Comparison of ENCODE assay signal across 33 mouse cellular contexts in genomic region chr7:133787571-133787970, GRCm38 (mm10). TPM values are rescaled to one million over a fixed set of nuclear protein-coding genes. Genes with fewer than 3 reads are reported as not detected.
"Had no signal": no experiment of that assay in that cellular context is flagged by ENCODE, and none has a peak within 500 bp of the region (broad histone marks: within the 10 kb centered on the region; RNA-seq: fewer than 3 reads in every experiment).

No protein-coding gene starts in this region.

- H3K9ac ChIP-seq: heart, embryonic 12.5 days; heart, embryonic 13.5 days; heart, embryonic 15.5 days; hindbrain, embryonic 12.5 days; hindbrain, embryonic 13.5 days; hindbrain, embryonic 14.5 days; hindbrain, embryonic 15.5 days; intestine, embryonic 15.5 days; kidney, embryonic 15.5 days had no signal

- H3K36me3 ChIP-seq: heart, embryonic 12.5 days; heart, embryonic 13.5 days; heart, embryonic 15.5 days; hindbrain, embryonic 10.5 days; hindbrain, embryonic 12.5 days; hindbrain, embryonic 13.5 days; hindbrain, embryonic 15.5 days; intestine, embryonic 15.5 days; kidney, embryonic 15.5 days had no signal

- H3K4me3 ChIP-seq: heart, embryonic 12.5 days; heart, embryonic 13.5 days; heart, embryonic 15.5 days; hindbrain, embryonic 10.5 days; hindbrain, embryonic 12.5 days; hindbrain, embryonic 13.5 days; hindbrain, embryonic 15.5 days; intestine, embryonic 15.5 days; kidney, embryonic 15.5 days; layer of hippocampus, adult 2 months; left cerebral cortex, adult 2 months had no signal

- DNase-seq: heart, postnatal 10 days; heart, postnatal 14 days; heart, postnatal 4 days; kidney, adult 11 months; kidney, adult 18-20 months; kidney, adult 2 months; kidney, adult 8-10 months; kidney, adult 9 months; kidney, postnatal 10 days; kidney, postnatal 14 days; kidney, postnatal 25 days; kidney, postnatal 36 days; kidney, postnatal 4 days; layer of hippocampus, adult 9-11 months; layer of hippocampus, postnatal 36 days had no signal

- H3K27me3 ChIP-seq: heart, embryonic 12.5 days; heart, embryonic 13.5 days; heart, embryonic 15.5 days; hindbrain, embryonic 15.5 days; intestine, embryonic 15.5 days had no signal

- H3K4me1 ChIP-seq: heart, embryonic 13.5 days; hindbrain, embryonic 15.5 days; intestine, embryonic 15.5 days had no signal

- H3K9me3 ChIP-seq: heart, embryonic 13.5 days; heart, embryonic 15.5 days; hindbrain, embryonic 10.5 days; hindbrain, embryonic 12.5 days; hindbrain, embryonic 13.5 days; hindbrain, embryonic 15.5 days; intestine, embryonic 15.5 days; kidney, embryonic 15.5 days had no signal

- H3K27ac ChIP-seq: heart, embryonic 13.5 days; heart, embryonic 15.5 days; hindbrain, embryonic 10.5 days; hindbrain, embryonic 12.5 days; hindbrain, embryonic 13.5 days; hindbrain, embryonic 14.5 days; hindbrain, embryonic 15.5 days; hindbrain, postnatal 0 days; intestine, embryonic 15.5 days; kidney, embryonic 15.5 days; kidney, postnatal 0 days; layer of hippocampus, adult 2 months; left cerebral cortex, adult 2 months had no signal

RNA-seq across cellular contexts. Expression of gene Fank1, which starts 10.9 kb away (rescaled TPM):
- total RNA-seq: heart, postnatal 10 days; heart, postnatal 25 days; heart, postnatal 4 days; hematopoietic stem cell, adult 5-6 weeks had no signal
- polyA plus RNA-seq: heart, embryonic 12.5 days; heart, embryonic 13.5 days; heart, embryonic 14.5 days; inflammation-experienced regulatory T-cells, adult 6 months had no signal
